Mouse (Mus musculus) hindbrain, embryonic 10.5 days (tissue): ENCODE measurements around the gene Slc25a45. TPM values are rescaled to one million over a fixed set of nuclear protein-coding genes. Genes with fewer than 3 reads are reported as not detected.
"Not testable (repeated sequence)": the region's sequence is repeated elsewhere in the genome, so short reads cannot be mapped to it uniquely, and the experiment has no call there.

Experiments
- DNase-seq: peaks from one replicate; pipeline ENCODE4 v3.0.0-alpha.2; 2017; ENCODE audit warnings: low spot score
- H3K27ac ChIP-seq: fragments of 300-500 bp; sonication (generic); 2 replicates; pipeline ENCODE4 v1.5.1; 2016; ENCODE audit warnings: mild to moderate bottlenecking, moderate library complexity
- H3K27me3 ChIP-seq: fragments of 300-500 bp; sonication (generic); 2 replicates; pipeline ENCODE4 v1.6.1; 2016; ENCODE audit warnings: mild to moderate bottlenecking; ENCODE audit not compliant: poor library complexity, insufficient read depth, severe bottlenecking
- H3K36me3 ChIP-seq: fragments of 300-500 bp; sonication (generic); 2 replicates; pipeline ENCODE4 v1.6.1; 2016; ENCODE audit warnings: mild to moderate bottlenecking, moderate library complexity
- H3K4me1 ChIP-seq: fragments of 300-500 bp; sonication (generic); replicated peaks from 2 replicates; pipeline ENCODE4 v1.6.1; 2016; ENCODE audit warnings: mild to moderate bottlenecking
- H3K4me3 ChIP-seq: fragments of 300-500 bp; sonication (generic); 2 replicates; pipeline ENCODE4 v1.5.1; 2016; ENCODE audit warnings: mild to moderate bottlenecking, moderate library complexity
- H3K9me3 ChIP-seq: fragments of 300-500 bp; sonication (generic); 2 replicates; pipeline ENCODE4 v1.6.1; 2016; ENCODE audit warnings: mild to moderate bottlenecking, moderate library complexity
- WGBS: fragments of 180-500 bp; shearing (Covaris S2); methylation state at CpG from one replicate; pipeline ENCODE4 v1.1.7; 2016; 5-methylcytosine and 5-hydroxymethylcytosine counted together
- polyA plus RNA-seq: library from polyadenylated mRNA; unstranded; fragments of >200 nt; fragmentation: Nextera tagmentation; extraction: Ambion mirVana; gene quantifications from 2 replicates; pipeline ENCODE4 v1.2.1, GENCODE M21; 2016

The Slc25a45 gene
- polyA plus RNA-seq, 1 experiment from 2014 or later: 2.8 TPM

- Histone ChIP-seq H3K9me3 (no peaks in the 10 kb centered on the region), H3K36me3 (peaks cover 29% of the 10 kb centered on the region), H3K4me1 (peaks cover 70% of the 10 kb centered on the region), H3K4me3 (peak overlapping the region; percentile 92), H3K27me3 (no peaks in the 10 kb centered on the region; the same call in 1 of the 2 replicates), H3K27ac (peak overlapping the region; percentile 93)
- 17% methylated on average over 13 of the region's 13 CpGs for WGBS
- DNase-seq: no peak
These were observed 3.1 kb upstream of the Slc25a45 start for GRCm38 (mm10) chr19:5874391-5874968.

DNA sequence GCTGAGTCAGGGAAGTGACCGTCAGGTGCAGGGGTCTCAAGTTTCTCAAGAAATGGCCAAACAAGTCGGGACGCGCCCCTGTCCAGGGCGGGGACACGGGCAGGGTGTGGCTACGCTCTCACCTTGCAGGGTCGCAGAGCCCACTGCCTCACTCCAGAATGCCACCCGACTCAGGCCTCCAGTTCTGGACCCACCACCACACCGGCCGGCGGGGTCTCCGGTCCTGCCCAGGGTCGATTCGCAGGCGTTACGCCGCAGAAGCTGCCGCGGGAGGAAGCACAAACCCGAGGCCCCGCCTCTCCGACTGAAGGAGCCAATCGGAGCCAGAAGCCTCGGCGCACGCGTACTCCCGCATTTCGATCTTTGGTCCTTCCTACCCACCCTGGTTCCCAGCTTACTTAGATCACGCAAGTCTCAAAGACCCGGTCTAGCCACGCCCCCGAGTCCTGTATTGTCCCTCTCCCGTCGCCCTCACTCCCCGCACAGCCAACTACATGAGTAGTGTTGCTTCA, 2.6 kb upstream of the Slc25a45 start, which contains the start of gene Frmd8:
Gene Frmd8, minus strand, starts transcription at position 306 of the 512 bp plus-strand sequence.
- H3K4me3 ChIP-seq: peak within 1 kb of the TSS; percentile 92
- H3K9me3 ChIP-seq: no peaks in the 10 kb centered on the region
- DNase-seq: peak; percentile 94
- under 1% methylated on average over 37 of the region's 37 CpGs for WGBS
- H3K4me1 ChIP-seq: peaks cover 70% of the 10 kb centered on the region
- H3K27ac ChIP-seq: peak within 1 kb of the TSS; percentile 93
- no peaks in the 10 kb centered on the region; the same call in 1 of the 2 replicates for H3K27me3 ChIP-seq
- H3K36me3 ChIP-seq: peaks cover 23% of the 10 kb centered on the region

- whole genome bisulfite sequencing: 79% methylated on average over 7 of the region's 7 CpGs
- Histone ChIP-seq H3K4me3 (no peak overlapping the region), H3K36me3 (no peaks in the 10 kb centered on the region), H3K9me3 (no peaks in the 10 kb centered on the region), H3K4me1 (peaks cover 39% of the 10 kb centered on the region), H3K27ac (peak overlapping the region; percentile 13; the same call in 1 of the 2 replicates), H3K27me3 (no peaks in the 10 kb centered on the region; the same call in 1 of the 2 replicates)
- DNase-seq: no peak
These were observed 734 bp downstream of the Slc25a45 start for GRCm38 (mm10) chr19:5878362-5878722.

DNA sequence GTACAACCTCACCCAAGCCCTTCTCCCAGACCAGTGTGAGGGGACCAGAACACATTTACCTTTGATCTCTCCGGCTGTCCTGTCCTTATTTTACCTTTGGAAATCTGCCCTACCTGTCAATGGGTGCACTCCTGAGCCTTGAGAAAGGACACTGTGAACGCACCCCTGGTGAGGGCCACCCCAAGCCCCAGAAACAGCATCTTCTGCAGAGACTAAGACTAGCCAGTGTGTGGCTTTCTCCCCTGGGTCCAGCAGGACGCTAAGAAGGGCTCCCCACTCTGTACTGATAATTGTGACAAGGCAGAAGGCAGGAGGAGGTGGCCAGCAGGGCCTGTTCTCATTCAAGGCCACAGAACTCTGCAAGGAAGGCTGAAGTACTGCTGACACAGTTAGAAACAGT, 1.3 kb downstream of the Slc25a45 start:
- Histone ChIP-seq H3K36me3 (no peaks in the 10 kb centered on the region), H3K4me1 (peaks cover 34% of the 10 kb centered on the region), H3K27ac (0 out of 2 replicates have a peak overlapping the region, but pooled peaks have one; percentile 45), H3K4me3 (no peak overlapping the region), H3K9me3 (no peaks in the 10 kb centered on the region), H3K27me3 (no peaks in the 10 kb centered on the region; the same call in 1 of the 2 replicates)
- DNase-seq: no peak
- WGBS: 87% methylated on average over 3 of the region's 3 CpGs

GRCm38 (mm10) chr19:5879735-5880134, 2.1 kb downstream of the Slc25a45 start:
- Histone ChIP-seq H3K4me3 (no peak overlapping the region), H3K36me3 (no peaks in the 10 kb centered on the region), H3K27me3 (no peaks in the 10 kb centered on the region), H3K4me1 (peaks cover 28% of the 10 kb centered on the region), H3K9me3 (no peaks in the 10 kb centered on the region), H3K27ac (no peak overlapping the region)
- WGBS: 93% methylated on average over 7 of the region's 7 CpGs
- no peak for DNase-seq

- WGBS: 94% methylated on average over 6 of the region's 6 CpGs
- no peaks in the 10 kb centered on the region for H3K9me3 ChIP-seq
- no peak overlapping the region for H3K27ac ChIP-seq
- H3K4me1 ChIP-seq: peaks cover 17% of the 10 kb centered on the region; the same call in 1 of the 2 replicates
- H3K27me3 ChIP-seq: no peaks in the 10 kb centered on the region
- H3K4me3 ChIP-seq: no peak overlapping the region
- no peak for DNase-seq
- no peaks in the 10 kb centered on the region for H3K36me3 ChIP-seq
These were observed 3.5 kb downstream of the Slc25a45 start for GRCm38 (mm10) chr19:5881155-5881554.

GRCm38 (mm10) chr19:5882079-5882478, 4.5 kb downstream of the Slc25a45 start:
- not testable (repeated sequence) for H3K27ac ChIP-seq, DNase-seq, H3K4me3 ChIP-seq, H3K27me3 ChIP-seq, H3K9me3 ChIP-seq, H3K36me3 ChIP-seq
- WGBS: 90% methylated on average over 5 of the region's 5 CpGs
- peaks cover 17% of the 10 kb centered on the region; the same call in 1 of the 2 replicates for H3K4me1 ChIP-seq

- H3K27ac ChIP-seq: no peak overlapping the region
- DNase-seq: no peak
- H3K4me3 ChIP-seq: no peak overlapping the region
- no peaks in the 10 kb centered on the region for H3K9me3 ChIP-seq
- WGBS: 71% methylated on average over 1 of the region's 1 CpGs
- H3K27me3 ChIP-seq: no peaks in the 10 kb centered on the region
- 0 out of 2 replicates have a peak, but pooled peaks cover 2% of the 10 kb centered on the region for H3K4me1 ChIP-seq
- H3K36me3 ChIP-seq: no peaks in the 10 kb centered on the region
These were observed 6.3 kb downstream of the Slc25a45 start for GRCm38 (mm10) chr19:5883935-5884334.

DNA sequence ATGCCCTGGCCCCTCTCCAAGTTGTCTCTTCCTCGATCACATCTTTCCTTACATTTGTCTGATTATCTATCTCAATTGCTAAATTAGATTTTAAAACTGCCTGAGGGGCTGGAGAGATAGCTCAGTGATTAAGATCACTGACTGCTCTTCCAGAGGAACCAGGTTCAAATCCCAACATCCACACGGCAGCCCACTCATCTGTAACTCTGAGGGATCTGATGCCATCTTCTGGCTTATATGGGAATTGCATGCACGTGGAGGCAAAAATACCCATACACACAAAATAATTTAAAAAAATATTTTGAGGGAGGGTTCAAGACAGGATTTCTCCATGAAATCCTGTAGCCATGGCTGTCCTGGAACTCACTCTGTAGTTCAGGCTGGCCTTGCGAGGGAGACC, 8.2 kb downstream of the Slc25a45 start:
- Histone ChIP-seq H3K4me1 (0 out of 2 replicates have a peak, but pooled peaks cover 6% of the 10 kb centered on the region), H3K9me3 (no peaks in the 10 kb centered on the region), H3K36me3 (0 out of 2 replicates have a peak, but pooled peaks cover 6% of the 10 kb centered on the region), H3K4me3 (no peak overlapping the region), H3K27ac (no peak overlapping the region), H3K27me3 (no peaks in the 10 kb centered on the region)
- 59% methylated on average over 4 of the region's 4 CpGs for WGBS
- peak; percentile 27 for DNase-seq

- no peak for DNase-seq
- 88% methylated on average over 3 of the region's 3 CpGs for WGBS
- no peaks in the 10 kb centered on the region for H3K27me3 ChIP-seq
- H3K9me3 ChIP-seq: no peaks in the 10 kb centered on the region
- no peak overlapping the region for H3K4me3 ChIP-seq
- H3K27ac ChIP-seq: no peak overlapping the region
- H3K36me3 ChIP-seq: peaks cover 16% of the 10 kb centered on the region
- H3K4me1 ChIP-seq: peaks cover 16% of the 10 kb centered on the region; the same call in 1 of the 2 replicates
These were observed 9.7 kb downstream of the Slc25a45 start for GRCm38 (mm10) chr19:5887234-5887815.

DNA sequence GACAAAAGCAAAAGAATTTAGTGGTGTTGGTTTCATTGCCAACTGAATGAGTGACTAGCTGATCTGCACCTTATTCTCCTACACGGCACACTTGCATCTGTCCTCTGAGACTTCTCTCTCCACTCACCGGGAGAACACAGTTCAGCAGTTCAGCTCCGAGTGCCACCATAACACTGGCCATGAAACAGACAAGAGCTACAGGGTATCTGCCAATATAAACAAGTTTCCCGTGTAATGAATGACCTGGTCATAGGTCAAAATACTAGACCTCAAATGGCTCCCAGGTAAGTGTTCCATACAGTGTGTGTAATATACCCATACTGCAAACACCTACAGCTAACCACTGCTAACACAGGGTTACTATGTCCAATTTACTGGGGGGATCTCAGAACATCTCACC, 11.6 kb downstream of the Slc25a45 start:
- peaks cover 23% of the 10 kb centered on the region for H3K36me3 ChIP-seq
- DNase-seq: no peak
- no peak overlapping the region for H3K4me3 ChIP-seq
- peaks cover 30% of the 10 kb centered on the region for H3K4me1 ChIP-seq
- H3K27me3 ChIP-seq: no peaks in the 10 kb centered on the region
- no peaks in the 10 kb centered on the region for H3K9me3 ChIP-seq
- H3K27ac ChIP-seq: no peak overlapping the region
- 78% methylated on average over 4 of the region's 4 CpGs for WGBS

DNA sequence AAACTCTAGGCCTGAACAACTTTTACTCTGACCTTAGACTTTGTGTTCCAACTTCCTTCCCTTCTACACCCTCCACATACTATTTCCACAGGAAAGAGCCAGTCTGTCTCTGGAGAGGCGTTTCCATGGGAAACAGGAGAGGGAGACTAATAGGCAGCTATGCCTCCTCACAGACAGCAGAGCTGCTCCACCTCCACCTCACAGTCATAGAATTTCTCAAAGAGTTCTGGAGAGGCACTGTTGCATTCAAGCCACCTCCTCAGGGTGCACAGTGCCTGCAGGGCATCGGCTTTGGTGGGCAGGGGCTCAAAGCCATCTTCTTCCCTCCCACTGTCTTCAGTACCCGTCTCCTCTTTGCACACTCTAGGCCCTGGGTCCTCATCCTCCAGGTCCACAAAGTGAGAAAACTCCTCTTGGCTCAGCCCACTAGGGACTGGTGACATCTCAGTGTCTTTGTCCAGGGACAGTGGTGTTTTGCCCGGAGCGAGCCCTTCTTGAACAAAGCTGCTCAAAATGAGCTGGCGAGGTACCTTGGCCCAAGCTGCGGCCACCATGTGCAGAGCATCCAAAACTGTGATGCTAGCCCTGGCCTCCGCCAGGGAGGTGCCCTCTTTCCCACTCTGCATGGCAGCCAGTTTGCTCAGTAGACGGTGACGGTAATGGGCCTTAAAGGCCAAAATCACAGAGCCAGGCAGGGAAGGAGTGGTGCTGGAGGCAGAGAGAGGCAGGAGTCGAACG, 14.1 kb downstream of the Slc25a45 start:
- Histone ChIP-seq H3K27me3 (no peaks in the 10 kb centered on the region), H3K4me3 (peak overlapping the region; percentile 11; the same call in 1 of the 2 replicates), H3K9me3 (no peaks in the 10 kb centered on the region), H3K27ac (peak overlapping the region; percentile 16), H3K36me3 (peaks cover 41% of the 10 kb centered on the region), H3K4me1 (peaks cover 36% of the 10 kb centered on the region)
- WGBS: 94% methylated on average over 12 of the region's 12 CpGs
- DNase-seq: no peak
